In the genomic region with DNA sequence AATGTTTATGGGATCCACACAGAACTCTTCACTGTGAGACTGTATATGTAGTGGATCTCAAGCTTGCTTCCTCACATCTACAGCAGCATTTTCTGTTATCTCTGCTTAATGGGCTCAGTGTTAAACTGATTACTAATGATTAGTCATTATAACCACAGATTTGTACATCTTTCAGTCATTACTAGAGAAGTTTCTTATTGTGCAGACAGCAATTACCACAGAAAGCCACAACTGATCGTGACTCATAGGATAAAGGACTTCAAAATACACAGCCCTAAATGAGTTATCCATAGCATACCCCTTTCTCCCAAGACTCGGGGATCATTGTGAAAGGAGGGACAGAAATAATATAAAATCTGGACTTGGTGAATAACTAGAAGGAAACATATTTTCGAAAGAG, we compare ENCODE assay signal across 16 mouse cellular contexts.
"Had no signal": no experiment of that assay in that cellular context is flagged by ENCODE, and none has a peak within 500 bp of the region (broad histone marks: within the 10 kb centered on the region; RNA-seq: fewer than 3 reads in every experiment).

No protein-coding gene starts in this region.

- DNase-seq: lung, adult 18-20 months; lung, embryonic 14.5 days; lung, postnatal 10 days; retina, postnatal 1 day; right cerebral cortex, adult 18-20 months; right cerebral cortex, postnatal 25 days; thymus, adult 2 months; thymus, postnatal 25 days; thymus, postnatal 4 days had no signal

- H3K4me3 ChIP-seq: megakaryocyte, embryonic 14.5 days; midbrain, embryonic 13.5 days; midbrain, embryonic 15.5 days; neural tube, embryonic 13.5 days; neural tube, embryonic 15.5 days; stomach, embryonic 15.5 days had no signal

- H3K4me2 ChIP-seq: lung, embryonic 14.5 days; midbrain, embryonic 11.5 days; midbrain, embryonic 13.5 days; midbrain, embryonic 15.5 days; neural tube, embryonic 13.5 days; neural tube, embryonic 15.5 days; stomach, embryonic 15.5 days had no signal

- ATAC-seq: midbrain, embryonic 13.5 days; midbrain, embryonic 15.5 days had no signal

- H3K27me3 ChIP-seq: megakaryocyte, embryonic 14.5 days; midbrain, embryonic 13.5 days; midbrain, embryonic 15.5 days; neural tube, embryonic 13.5 days; neural tube, embryonic 15.5 days; stomach, embryonic 15.5 days had no signal

- H3K36me3 ChIP-seq: midbrain, embryonic 13.5 days; midbrain, embryonic 15.5 days; neural tube, embryonic 13.5 days; neural tube, embryonic 15.5 days; stomach, embryonic 15.5 days had no signal
